Mouse (Mus musculus) frontal cortex, postnatal 25 days (tissue): Measurements from ENCODE around the gene Ccdc117.
A peak's percentile ranks its signal among the peaks of the same experiment; 100 is the strongest.
"Not testable (repeated sequence)": the region's sequence is repeated elsewhere in the genome, so short reads cannot be mapped to it uniquely, and the experiment has no call there.

ENCODE experiments used
- DNase-seq, 2 experiments: peaks; one replicate each; pipeline ENCODE4 v3.0.0; 2022; ENCODE audit warnings: low spot score in 2 of 2

Ccdc117 gene

GRCm38 (mm10) chr11:5541799-5542481 is at the start of gene Ccdc117:
Ccdc117 (minus strand) TSS chr11:5542187.
- peak; percentile 57 to 74 for DNase-seq

DNA sequence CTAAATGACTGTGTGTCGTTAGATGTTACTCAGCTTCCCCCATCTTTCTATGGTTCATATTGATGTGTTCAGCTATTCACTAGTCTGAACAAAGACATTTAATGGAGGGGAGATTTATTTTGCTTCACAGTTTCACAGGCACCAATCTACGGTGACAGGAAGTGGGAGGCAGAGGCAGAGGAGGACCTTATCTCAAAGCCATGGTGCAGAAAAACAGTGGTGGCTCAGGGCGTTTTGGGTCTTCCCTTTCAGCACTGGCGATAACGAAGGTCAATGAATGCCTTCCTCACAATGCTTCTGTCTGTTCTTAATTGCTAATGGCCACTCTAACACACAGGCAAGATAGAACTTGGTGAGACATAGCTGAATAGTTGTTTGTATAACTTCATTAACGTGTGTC is 33.1 kb upstream of the Ccdc117 start:
- no peak for DNase-seq

DNA sequence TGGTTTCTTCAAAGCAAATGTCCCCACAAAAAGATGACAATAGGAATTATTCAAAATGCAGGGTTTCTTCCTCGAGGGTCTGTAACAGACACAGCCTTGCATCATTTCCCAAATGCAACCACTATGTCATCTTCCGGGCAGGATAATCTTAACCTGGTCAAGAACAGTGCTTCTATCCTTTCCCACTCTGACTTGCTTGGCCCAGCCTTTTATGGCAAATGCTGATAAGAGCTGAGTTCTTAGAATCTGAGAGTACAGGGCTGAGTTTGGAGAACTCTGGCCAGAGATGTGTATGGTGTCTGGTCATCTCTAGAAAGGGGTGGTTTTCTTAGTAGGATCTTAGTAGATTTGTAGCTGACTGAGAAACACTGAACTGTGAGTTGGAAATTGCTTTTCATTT is 31.8 kb upstream of the Ccdc117 start:
- DNase-seq: no peak

GRCm38 (mm10) chr11:5571856-5572255 is 29.9 kb upstream of the Ccdc117 start:
- no peak for DNase-seq

GRCm38 (mm10) chr11:5569474-5569873 is 27.5 kb upstream of the Ccdc117 start, which contains the start of gene Ankrd36:
Ankrd36 (plus strand) TSS chr11:5569684.
- no peak for DNase-seq

DNA sequence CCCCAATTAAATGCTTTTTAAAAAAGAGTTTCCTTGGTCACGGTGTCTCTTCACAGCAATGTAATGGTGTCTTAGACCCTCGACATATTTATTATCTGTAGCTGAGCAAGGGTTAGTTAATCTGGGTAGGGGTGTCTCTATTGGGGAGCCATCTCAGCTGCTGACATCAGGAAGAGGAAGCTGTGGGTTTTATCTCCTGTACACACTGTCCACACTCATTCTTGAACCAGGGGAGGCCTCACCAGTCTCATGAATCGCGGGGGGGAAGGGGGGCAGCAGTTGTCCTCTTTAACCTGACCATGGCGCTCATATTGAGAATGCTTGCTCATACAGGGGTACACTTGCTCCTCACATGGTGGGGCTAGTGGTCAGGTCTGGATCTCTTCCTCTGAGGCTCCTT is 26.1 kb upstream of the Ccdc117 start:
- no peak for DNase-seq

DNA sequence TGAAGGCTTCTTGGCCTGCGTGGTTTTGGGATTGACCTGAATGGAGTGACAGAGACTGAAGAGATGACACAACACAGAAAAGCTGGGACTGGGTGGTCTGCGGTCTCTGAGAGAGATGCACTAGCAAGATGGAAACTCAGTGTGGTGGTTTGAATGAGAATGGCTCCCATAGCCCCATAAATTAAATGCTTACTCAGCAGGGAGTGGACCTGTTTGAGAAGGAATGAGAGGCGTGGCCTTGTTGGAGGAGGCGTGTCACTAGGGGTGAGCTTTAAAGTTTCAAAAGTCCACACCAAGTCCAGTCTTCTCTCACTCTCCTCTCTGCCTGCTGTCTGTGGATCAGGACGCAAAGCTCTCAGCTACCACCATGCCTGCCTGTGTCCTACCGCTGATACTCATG is 25.7 kb upstream of the Ccdc117 start:
- no peak for DNase-seq

- DNase-seq: no peak
Observed at GRCm38 (mm10) chr11:5566506-5566905, 24.5 kb upstream of the Ccdc117 start.

GRCm38 (mm10) chr11:5565596-5565995 is 23.6 kb upstream of the Ccdc117 start:
- DNase-seq: no peak

- no peak for DNase-seq
Observed at GRCm38 (mm10) chr11:5563898-5564297, 21.9 kb upstream of the Ccdc117 start.

DNA sequence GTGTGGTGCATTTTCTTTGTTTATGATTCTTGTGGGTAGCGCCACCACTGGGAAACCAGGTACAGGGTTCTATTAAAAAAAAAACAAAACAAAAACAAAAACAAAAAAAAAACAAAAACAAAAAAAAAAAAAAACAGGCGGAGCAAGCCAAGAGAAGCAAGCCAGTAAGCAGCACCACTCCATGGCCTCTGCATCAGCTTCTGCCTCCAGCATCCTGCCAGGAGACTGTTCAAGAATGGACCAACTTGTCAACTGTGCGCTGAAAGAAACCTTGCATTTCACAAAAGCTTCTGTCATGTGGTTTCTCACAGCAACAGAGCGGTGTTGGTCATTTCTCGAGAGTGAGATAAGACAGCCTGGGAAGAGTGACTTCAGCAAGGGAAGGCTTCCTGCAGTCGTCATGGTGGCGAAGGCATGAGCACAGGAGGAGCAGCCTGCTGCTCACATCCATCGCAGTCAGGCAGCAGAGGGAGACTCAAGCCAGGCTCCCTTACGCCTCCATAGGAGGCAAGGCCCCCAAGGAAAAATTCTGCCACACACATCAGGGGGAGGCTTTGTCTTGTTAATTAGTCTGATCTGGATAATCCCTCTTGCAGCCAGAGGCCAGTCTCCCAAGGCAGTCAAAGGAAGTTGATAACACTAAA is 20.8 kb upstream of the Ccdc117 start:
- no peak for DNase-seq

DNA sequence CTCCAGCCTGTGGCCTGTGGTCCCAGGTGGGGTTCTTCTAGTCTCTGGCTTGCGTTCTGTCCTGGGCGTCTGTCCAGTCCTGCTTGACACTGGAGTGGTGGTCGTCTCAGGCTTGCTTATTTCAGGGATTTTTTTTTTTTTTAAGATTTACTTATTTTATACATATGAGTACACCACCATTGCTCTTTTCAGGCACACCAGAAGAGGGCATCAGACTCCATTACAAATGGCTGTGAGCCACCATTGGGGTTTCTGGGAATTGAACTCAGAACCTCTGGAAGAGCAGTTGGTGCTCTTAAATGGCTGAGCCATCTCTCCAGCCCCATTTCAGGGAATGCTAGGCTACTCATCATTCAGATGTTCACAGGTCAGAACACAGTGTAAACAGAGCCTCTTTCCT is 18.3 kb upstream of the Ccdc117 start:
- DNase-seq: no peak

GRCm38 (mm10) chr11:5551931-5552330 is 9.9 kb upstream of the Ccdc117 start:
- no peak for DNase-seq

- no peak for DNase-seq
Observed at GRCm38 (mm10) chr11:5551430-5551829, 9.4 kb upstream of the Ccdc117 start.

DNA sequence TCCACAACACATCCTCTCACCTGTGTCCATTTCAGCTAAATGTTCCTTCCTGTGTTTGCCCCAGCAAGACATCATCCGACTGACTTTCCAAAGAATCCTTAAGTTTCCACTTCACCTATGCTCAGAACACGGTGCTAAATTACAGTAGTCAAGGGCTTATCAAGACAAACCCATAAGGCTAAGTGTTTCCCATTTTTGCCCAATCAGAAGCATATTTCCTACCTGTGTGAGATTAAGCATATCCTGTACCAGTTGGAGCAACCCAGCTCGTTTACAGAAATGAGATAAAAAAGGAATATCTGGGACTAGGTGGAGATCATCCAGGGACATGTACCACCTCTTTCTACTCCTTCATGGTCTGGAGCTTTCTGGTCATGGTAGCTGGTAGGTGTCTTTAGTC is 4.7 kb upstream of the Ccdc117 start:
- no peak for DNase-seq

- no peak for DNase-seq
Observed at GRCm38 (mm10) chr11:5545457-5545856, 3.5 kb upstream of the Ccdc117 start.

DNA sequence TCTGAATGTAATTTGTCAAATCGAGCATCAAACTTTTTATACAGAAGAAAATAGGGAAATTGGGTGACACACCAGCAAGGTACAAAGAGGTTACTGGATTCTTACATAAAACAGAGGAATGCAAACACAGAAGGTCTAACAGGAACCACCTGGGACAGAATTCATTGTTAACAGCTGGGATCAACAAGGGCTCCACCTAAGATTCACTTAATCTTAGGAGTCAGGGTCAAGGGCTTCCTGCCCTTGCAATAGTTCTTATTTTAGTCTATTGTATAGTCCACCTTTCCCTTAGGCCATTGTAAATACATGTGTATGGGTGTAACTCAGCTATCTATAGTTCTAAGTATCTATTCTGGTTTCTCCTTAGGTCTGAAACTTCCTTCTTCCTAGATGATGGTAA is 2.7 kb upstream of the Ccdc117 start:
- not testable (repeated sequence) for DNase-seq

DNA sequence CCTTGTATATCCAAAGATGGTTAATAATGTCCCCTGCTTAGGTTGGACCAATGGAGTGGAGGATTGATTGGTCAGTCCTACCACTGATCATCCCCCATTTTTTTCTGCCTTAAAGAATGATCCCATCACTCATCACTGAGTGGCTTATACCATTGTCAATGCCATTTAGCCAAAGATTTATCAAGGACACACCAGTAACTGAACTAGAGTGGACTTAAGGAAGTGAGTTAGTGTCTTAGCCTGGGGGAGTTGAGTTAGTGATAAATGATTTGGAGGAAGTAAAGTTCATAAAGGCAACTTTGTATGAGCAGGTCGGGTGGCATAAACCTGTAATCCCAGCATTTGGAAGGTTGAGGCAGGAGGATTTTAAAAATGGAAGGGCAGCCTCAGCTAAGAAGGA is 1.3 kb upstream of the Ccdc117 start:
- DNase-seq: no peak

GRCm38 (mm10) chr11:5542482-5543185 is 647 bp upstream of the Ccdc117 start:
- DNase-seq: no peak

DNA sequence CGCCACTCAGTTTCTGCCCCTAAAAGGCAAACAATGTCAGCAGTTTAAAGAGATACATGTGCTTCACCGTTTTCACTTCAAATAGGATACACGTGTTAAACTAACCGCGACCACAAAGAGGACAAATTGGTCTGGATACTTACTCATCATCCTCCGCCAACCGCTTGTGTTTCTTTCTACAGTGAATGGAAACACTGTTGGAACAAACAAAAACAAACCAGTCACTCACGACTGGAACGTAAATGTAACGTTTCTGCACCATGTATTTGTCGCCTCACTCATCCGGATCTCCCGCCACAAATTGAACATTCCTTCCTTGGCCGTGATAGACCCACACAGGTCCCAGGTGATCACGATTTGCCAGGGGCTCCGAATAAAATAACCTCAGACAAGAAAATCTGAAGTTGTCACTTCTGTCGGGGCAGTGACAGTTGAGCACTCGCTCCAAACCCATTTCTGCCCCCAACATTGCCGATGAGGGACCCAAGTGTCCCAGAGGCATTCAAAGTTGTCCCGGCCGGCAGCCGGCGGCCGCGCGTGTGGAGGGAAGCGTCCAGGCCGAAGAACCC is 673 bp downstream of the Ccdc117 start:
- DNase-seq: no peak

DNA sequence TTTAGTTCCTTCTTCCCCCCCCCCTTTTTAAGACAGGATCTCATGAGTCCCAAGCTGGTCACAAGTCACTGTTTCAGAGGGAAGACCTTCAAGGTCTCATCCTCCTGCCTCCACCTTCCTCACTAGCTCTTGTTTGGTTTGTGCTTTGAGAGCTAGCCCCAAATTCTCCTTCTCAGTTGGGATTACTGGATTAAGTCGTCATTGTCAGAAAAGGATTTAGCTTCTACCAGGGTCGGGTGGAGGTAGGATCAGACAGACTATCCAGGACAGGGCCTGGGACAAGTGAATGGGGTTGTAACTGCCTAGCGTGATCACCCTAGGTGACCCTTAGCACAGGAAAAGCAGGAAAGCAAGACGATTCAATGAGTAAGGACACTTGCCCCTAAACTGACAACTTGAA is 1.7 kb downstream of the Ccdc117 start:
- no peak for DNase-seq

DNA sequence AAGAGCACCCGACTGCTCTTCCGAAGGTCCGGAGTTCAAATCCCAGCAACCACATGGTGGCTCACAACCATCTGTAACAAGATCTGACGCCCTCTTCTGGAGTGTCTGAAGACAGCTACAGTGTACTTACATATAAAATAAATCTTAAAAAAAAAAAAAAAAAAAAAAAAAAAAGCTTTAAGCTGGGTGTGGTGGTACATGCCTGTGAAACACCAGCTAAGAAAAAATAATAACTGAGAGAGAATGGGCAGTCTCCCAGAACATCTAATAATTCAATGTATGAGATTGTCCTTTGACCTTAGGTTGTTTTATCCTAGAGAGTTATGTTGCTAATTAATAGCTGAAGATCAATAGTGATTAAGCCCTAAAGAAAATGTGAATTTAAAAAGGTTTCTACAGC is 4.5 kb downstream of the Ccdc117 start:
- not testable (repeated sequence) for DNase-seq

DNA sequence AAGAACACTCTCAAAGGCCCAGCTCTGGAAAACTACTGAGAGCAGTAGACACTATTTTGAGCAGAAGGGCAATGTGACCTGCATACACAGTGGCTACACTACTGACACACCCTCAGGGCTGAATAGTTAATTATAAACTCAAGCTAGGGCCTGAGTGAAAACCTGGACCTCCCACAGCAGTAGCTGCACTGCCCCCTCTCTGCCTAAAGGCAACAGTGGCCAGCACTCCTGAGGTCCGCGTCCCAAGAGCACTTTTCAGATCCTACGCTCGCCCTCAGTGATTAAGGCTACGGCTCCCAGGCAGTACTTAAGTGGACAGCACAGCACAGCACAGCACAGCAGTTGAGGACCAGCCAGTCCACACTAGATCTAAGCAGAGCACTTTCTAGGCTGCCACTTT is 8.9 kb downstream of the Ccdc117 start:
- no peak for DNase-seq
